Mouse (Mus musculus) kidney, embryonic 16.5 days (tissue): ENCODE data around the gene Hs6st1. TPM values are rescaled to one million over a fixed set of nuclear protein-coding genes. Genes with fewer than 3 reads are reported as not detected.

Source experiments
- ATAC-seq: fragments of 200-750 bp; cut with Nextera tagmentation; 2 replicates; pipeline ENCODE4 v1.8.0; 2017; ENCODE audit warnings: moderate TSS enrichment; ENCODE audit not compliant: low FRiP score, low TSS enrichment
- H3K27ac ChIP-seq: fragments of 300-500 bp; sonication (generic); 2 replicates; pipeline ENCODE4 v1.5.1; 2014; ENCODE audit warnings: low read length
- H3K27me3 ChIP-seq: fragments of 300-500 bp; sonication (generic); 2 replicates; pipeline ENCODE4 v1.6.1; 2014; ENCODE audit warnings: low read length, control low read depth, mixed read lengths; ENCODE audit not compliant: insufficient read depth
- H3K36me3 ChIP-seq: fragments of 300-500 bp; sonication (generic); 2 replicates; pipeline ENCODE4 v1.6.1; 2014; ENCODE audit warnings: low read length, control low read depth, mixed read lengths; ENCODE audit not compliant: insufficient read depth
- H3K4me1 ChIP-seq: fragments of 300-500 bp; sonication (generic); 2 replicates; pipeline ENCODE4 v1.6.1; 2014; ENCODE audit warnings: low read length, control low read depth, mixed read lengths; ENCODE audit not compliant: insufficient read depth
- H3K4me2 ChIP-seq: fragments of 300-500 bp; sonication (generic); replicated peaks from 2 replicates; pipeline ENCODE4 v1.6.1; 2014; ENCODE audit warnings: low read depth, low read length
- H3K4me3 ChIP-seq: fragments of 300-500 bp; sonication (generic); 2 replicates; pipeline ENCODE4 v1.5.1; 2014; ENCODE audit warnings: mild to moderate bottlenecking, low read length
- H3K9ac ChIP-seq: fragments of 300-500 bp; sonication (generic); replicated peaks from 2 replicates; pipeline ENCODE4 v1.6.1; 2014; ENCODE audit warnings: low read length
- H3K9me3 ChIP-seq: fragments of 300-500 bp; sonication (generic); 2 replicates; pipeline ENCODE4 v1.6.1; 2016; ENCODE audit warnings: low read length, control low read depth
- whole genome bisulfite sequencing: fragments of 180-500 bp; shearing (Covaris S2); extraction: QIAGEN DNeasy Blood & Tissue Kit; methylation state at CpG from one replicate; pipeline ENCODE4 v1.1.7; 2014; 5-methylcytosine and 5-hydroxymethylcytosine counted together
- polyA plus RNA-seq: library from polyadenylated mRNA; unstranded; fragments of >200 nt; fragmentation: Nextera tagmentation; extraction: Ambion mirVana; gene quantifications from 2 replicates; pipeline ENCODE4 v1.2.1, GENCODE M21; 2015

Hs6st1 gene
- polyA plus RNA-seq, 1 experiment from 2014 or later, result 8.0 TPM

DNA sequence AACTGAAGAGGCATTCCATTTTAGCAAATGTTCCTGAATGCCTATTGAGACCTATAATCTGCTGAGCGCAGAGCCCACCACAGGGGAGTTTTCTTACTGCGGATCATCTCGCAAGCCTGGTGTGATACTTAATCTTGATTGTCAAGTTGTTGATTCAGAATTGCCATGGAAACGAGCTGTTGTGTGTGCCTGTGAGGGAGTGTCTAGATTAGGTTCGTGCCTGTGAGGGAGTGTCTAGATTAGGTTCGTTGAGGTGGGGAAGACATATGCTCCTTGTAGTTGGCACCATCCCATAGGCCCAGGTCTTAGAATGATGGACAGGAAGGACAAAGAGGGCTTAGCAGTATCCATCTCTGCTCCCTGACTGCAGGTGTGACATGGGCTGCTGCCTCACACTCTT, 23.0 kb downstream of the Hs6st1 start:
- no peak overlapping the region for H3K4me3 ChIP-seq
- ATAC-seq, result no peak
- 81% methylated on average over 6 of the region's 6 CpGs for WGBS
- H3K4me1 ChIP-seq, result peaks cover 51% of the 10 kb centered on the region
- H3K36me3 ChIP-seq, result peaks cover 33% of the 10 kb centered on the region
- H3K27ac ChIP-seq, result no peak overlapping the region
- no peak overlapping the region for H3K4me2 ChIP-seq
- H3K9ac ChIP-seq, result no peak overlapping the region
- no peaks in the 10 kb centered on the region for H3K27me3 ChIP-seq
- no peaks in the 10 kb centered on the region for H3K9me3 ChIP-seq

DNA sequence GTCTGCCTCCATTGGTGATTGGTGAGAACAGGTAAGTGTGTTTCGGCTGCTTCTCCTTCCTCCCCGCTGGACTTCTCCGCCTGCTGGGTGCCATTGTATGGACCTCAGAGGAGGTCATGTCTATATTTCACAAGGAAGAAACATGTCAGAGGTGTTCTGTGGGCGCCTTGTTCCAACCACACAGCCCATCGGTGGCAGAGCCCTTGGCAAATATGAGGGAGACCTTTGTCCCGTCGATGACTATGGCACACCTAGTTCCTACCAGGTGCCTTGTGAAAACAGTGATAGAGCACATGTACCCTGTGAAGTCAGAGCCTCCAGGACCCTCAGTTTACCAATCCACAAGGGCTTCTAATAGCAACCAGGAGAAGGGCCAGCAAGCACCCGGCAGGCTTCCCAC, 25.5 kb downstream of the Hs6st1 start:
- peaks cover 31% of the 10 kb centered on the region for H3K4me1 ChIP-seq
- ATAC-seq, result no peak
- no peaks in the 10 kb centered on the region for H3K27me3 ChIP-seq
- H3K36me3 ChIP-seq, result peaks cover 29% of the 10 kb centered on the region
- no peak overlapping the region for H3K4me2 ChIP-seq
- H3K4me3 ChIP-seq, result no peak overlapping the region
- 96% methylated on average over 8 of the region's 8 CpGs for WGBS
- no peaks in the 10 kb centered on the region for H3K9me3 ChIP-seq
- no peak overlapping the region for H3K27ac ChIP-seq
- H3K9ac ChIP-seq, result no peak overlapping the region

DNA sequence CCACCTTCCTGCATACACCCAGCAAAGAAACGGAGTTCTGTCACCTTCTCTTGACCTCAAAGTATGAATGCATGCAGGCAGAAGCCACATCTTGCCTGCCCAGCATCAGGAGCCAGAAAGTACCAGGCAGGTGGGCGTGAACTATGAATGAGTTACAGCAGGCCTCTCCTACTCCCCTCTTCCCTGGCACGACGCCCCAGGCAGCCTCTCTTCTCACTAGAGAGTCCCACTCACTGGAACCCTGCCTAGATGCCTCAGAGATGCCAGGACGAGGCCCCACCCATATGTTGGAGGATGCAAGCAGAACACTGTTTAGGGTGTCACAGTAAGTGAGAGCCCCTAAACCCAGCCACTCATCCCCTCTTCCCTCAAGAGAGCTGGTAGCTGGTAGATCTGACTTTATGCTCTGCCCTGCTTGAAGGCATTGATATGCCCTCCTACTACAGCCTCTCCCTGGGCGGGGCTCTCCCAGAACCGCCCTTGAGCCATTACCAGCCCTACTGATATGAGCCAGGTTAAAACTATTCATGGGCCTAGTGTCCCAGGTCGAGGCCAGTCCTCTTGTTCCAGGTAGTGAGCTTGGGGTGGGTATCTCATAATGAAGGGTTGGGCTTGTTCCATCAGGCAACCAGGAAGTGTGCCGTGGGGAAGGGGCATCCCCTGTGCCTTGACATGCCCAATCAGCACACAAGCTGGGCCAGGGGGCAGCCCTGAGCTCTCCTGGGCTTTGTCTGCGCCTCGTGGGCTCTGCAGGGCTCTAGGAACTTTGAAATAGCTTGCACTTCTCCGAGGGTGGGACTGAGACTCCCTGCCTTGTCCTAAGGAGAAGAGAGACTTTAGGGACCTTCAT, 27.4 kb downstream of the Hs6st1 start:
- no peaks in the 10 kb centered on the region for H3K27me3 ChIP-seq
- H3K4me3 ChIP-seq, result no peak overlapping the region
- H3K4me1 ChIP-seq, result peaks cover 11% of the 10 kb centered on the region
- H3K9me3 ChIP-seq, result no peaks in the 10 kb centered on the region
- ATAC-seq, result peak; percentile 20; the same call in 1 of the 2 replicates
- peaks cover 29% of the 10 kb centered on the region for H3K36me3 ChIP-seq
- no peak overlapping the region for H3K9ac ChIP-seq
- H3K4me2 ChIP-seq, result no peak overlapping the region
- 70% methylated on average over 12 of the region's 12 CpGs for WGBS
- H3K27ac ChIP-seq, result no peak overlapping the region

DNA sequence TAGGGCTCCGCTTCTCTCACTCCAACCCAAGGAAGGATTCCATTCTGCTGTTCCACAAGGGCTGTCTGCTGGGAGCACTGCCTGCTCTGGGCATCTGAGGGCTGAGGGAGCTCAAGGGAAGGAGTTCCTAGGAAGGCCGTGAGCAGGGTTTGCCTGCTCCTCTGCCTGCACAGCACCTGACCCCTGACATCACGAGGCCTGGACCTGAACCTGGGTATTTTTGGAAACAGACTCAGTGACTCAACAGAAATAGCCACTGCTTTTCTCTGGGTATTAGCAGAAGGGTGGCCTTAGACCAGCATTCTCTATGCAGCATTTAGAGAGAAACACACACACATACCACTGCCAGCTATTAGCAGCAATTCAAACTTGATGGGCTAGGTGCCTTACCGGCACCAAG, 30.2 kb downstream of the Hs6st1 start:
- WGBS, result 84% methylated on average over 4 of the region's 4 CpGs
- H3K9me3 ChIP-seq, result no peaks in the 10 kb centered on the region
- H3K27me3 ChIP-seq, result no peaks in the 10 kb centered on the region
- H3K4me2 ChIP-seq, result no peak overlapping the region
- no peak overlapping the region for H3K9ac ChIP-seq
- H3K27ac ChIP-seq, result no peak overlapping the region
- H3K4me3 ChIP-seq, result no peak overlapping the region
- H3K4me1 ChIP-seq, result peaks cover 8% of the 10 kb centered on the region
- H3K36me3 ChIP-seq, result peaks cover 38% of the 10 kb centered on the region
- ATAC-seq, result no peak

DNA sequence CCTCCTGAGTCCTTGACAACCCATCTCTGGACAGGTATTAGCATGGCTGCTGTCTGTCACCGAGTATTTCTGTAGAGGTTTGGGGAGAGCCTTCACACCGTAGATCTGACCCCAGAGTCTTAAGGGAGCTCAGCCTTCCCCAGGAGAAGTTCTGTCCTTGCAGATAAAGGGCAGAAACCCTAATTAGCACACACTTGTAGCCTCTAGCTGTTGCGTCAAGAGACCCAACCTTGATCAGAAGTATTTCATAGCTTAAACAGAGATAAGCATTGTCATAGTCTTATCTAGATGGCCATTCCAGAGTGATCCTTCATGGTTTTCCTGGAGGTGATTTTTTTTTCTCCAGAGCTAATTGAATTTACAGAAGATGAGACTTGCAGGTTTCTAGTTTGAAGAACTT, 32.2 kb downstream of the Hs6st1 start:
- no peak for ATAC-seq
- Histone ChIP-seq H3K4me3 (no peak overlapping the region), H3K9me3 (no peaks in the 10 kb centered on the region), H3K4me1 (peaks cover 8% of the 10 kb centered on the region), H3K36me3 (peaks cover 42% of the 10 kb centered on the region), H3K9ac (no peak overlapping the region), H3K27ac (no peak overlapping the region), H3K4me2 (no peak overlapping the region), H3K27me3 (no peaks in the 10 kb centered on the region)
- 93% methylated on average over 3 of the region's 3 CpGs for WGBS

DNA sequence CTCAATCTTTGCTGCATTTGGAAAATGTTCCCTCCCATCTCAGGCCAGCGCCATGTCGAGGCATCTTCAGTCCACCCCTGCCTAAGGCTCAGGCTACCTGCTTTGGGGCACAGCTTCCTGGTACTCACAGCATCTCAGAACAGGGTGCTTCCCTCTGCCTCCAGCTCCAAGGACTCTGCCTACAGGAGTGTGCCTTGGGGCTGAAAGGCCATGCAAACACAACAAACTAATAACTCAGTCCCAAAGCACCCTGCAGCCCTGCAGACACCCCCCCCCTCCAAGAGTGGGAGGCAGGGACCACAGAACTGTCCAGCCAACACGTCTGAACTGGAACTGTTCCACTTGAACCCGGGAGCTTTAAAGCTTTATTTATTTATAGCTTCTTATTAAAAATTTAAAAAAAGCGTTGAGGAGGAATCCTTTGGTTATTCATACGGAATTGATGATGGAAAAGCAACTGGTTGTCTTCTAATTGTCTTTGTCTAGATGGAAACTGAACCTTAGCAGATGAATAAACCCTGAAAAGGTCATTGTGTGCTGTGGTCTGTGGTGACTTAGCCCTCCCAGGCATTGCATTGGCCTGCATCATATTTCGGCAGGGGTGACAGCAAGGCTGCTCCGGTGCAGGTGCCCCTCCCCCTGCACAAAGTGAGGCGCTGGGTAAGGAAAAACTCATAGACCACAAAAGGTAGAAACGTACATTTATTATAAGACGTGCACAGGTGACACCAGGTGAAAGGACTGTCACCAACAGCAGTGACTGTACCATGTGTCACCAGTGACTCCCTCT, 37.9 kb downstream of the Hs6st1 start:
- Histone ChIP-seq H3K27ac (no peak overlapping the region), H3K4me1 (no peaks in the 10 kb centered on the region), H3K27me3 (no peaks in the 10 kb centered on the region), H3K4me3 (no peak overlapping the region), H3K36me3 (peaks cover 47% of the 10 kb centered on the region), H3K4me2 (no peak overlapping the region), H3K9ac (no peak overlapping the region), H3K9me3 (no peaks in the 10 kb centered on the region)
- WGBS, result 61% methylated on average over 11 of the region's 11 CpGs
- ATAC-seq, result peak; percentile 67; the same call in 1 of the 2 replicates

DNA sequence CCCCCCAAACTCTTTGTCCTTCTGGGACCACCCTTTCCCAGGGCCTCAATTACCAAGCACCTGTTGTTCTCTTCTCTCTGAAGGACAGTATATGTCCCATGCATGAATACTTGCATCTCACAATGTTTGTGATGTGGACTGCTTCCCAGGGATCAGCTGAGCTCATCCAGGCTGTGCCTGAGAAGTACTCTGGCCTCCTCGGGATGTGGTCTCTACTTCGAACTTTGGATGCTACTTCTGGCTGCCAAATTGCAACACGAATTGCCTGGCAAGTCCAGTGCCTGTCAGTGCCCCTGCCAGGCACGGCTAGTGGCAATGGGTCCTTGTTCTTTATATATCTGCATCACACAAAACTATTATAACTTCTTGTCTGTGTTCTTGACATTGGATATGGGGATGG, 41.8 kb downstream of the Hs6st1 start:
- Histone ChIP-seq H3K36me3 (peaks cover 15% of the 10 kb centered on the region), H3K4me3 (no peak overlapping the region), H3K27ac (no peak overlapping the region), H3K9me3 (no peaks in the 10 kb centered on the region), H3K4me1 (no peaks in the 10 kb centered on the region), H3K27me3 (no peaks in the 10 kb centered on the region), H3K9ac (no peak overlapping the region), H3K4me2 (no peak overlapping the region)
- ATAC-seq, result no peak
- WGBS, result 85% methylated on average over 4 of the region's 4 CpGs

DNA sequence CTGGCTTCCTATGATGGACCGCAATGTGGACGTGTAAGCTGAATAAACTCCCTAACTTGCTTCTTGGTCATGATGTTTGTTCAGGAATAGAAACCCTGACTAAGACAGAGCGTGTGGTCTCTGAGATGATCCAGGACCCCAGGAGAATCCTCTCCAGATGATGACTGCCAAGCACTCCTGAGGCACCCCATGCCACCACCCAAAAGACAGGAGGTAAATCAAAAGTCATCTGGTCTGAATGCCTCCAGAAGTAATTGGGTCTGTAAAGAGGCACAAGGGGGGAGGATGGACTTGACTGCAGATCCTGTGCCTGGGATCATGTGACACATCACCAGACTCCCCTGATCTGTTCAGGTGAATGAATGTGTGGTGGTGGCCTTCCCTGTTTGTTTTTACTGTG, 44.5 kb downstream of the Hs6st1 start:
- WGBS, result 66% methylated on average over 3 of the region's 3 CpGs
- no peaks in the 10 kb centered on the region for H3K9me3 ChIP-seq
- no peak overlapping the region for H3K4me2 ChIP-seq

DNA sequence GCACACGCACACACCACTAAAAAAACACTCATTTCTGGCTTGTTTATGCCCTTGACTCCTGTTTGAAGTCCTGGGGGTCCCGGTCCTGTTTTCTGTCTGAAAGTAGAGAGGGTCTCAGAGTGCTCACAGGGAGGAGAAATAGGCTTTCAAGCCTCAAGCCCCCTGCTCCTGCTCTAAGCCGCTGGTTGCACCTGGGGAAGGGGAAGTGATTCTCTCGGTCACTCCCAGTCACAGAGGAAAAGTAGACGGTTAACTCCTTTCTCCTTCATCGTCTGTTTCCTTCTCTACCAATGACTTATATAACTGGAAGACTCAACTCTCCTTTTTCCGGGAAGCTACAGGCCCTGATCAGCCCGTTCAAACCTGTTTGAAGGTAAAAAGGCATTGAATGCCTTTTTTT, 45.5 kb downstream of the Hs6st1 start:
- Histone ChIP-seq H3K4me2 (no peak overlapping the region), H3K9ac (no peak overlapping the region), H3K36me3 (no peaks in the 10 kb centered on the region), H3K9me3 (no peaks in the 10 kb centered on the region), H3K4me1 (no peaks in the 10 kb centered on the region), H3K4me3 (no peak overlapping the region), H3K27me3 (no peaks in the 10 kb centered on the region), H3K27ac (no peak overlapping the region)
- no peak for ATAC-seq
- 72% methylated on average over 8 of the region's 8 CpGs for whole genome bisulfite sequencing

More for the DNA sequence above, 44.5 kb downstream of the Hs6st1 start:
- H3K4me3 ChIP-seq, result no peak overlapping the region
- H3K9ac ChIP-seq, result no peak overlapping the region
- H3K27me3 ChIP-seq, result no peaks in the 10 kb centered on the region
- no peak; the same call in 1 of the 2 replicates for ATAC-seq
- H3K4me1 ChIP-seq, result no peaks in the 10 kb centered on the region
- H3K36me3 ChIP-seq, result no peaks in the 10 kb centered on the region
- no peak overlapping the region for H3K27ac ChIP-seq

DNA sequence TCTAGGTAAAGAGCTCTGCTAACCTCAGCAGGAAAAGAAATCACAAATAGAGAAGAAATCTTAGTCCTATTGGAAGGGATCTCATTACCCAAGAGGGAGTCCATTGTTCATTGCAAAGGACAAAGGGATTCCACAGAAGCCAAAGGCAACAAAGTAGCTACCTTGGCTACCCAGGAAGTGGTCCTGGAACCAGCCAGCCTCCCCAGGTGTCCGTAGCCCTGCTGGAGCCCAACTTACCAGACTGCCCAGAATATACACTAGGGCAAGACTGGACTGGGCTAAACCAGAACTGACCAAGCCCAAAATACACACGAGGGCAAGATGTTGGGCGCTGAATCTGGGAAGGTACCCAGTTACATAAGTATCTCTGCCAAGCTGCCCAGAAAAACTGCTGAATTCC, 46.6 kb downstream of the Hs6st1 start:
- H3K4me1 ChIP-seq, result no peaks in the 10 kb centered on the region
- WGBS, result 88% methylated on average over 3 of the region's 3 CpGs
- H3K27ac ChIP-seq, result no peak overlapping the region
- ATAC-seq, result no peak
- H3K27me3 ChIP-seq, result no peaks in the 10 kb centered on the region
- no peak overlapping the region for H3K4me2 ChIP-seq
- H3K9ac ChIP-seq, result no peak overlapping the region
- no peaks in the 10 kb centered on the region for H3K36me3 ChIP-seq
- H3K4me3 ChIP-seq, result no peak overlapping the region
- H3K9me3 ChIP-seq, result no peaks in the 10 kb centered on the region
